Mouse (Mus musculus): ENCODE measurements at regions not wholly inside any gene's neighbourhood (a gene's known extent, or its start where the extent isn't known, plus 50 kb on each side); places are given as distances from the start of the nearest gene placed in this dataset.
"Not testable (repeated sequence)": the region's sequence is repeated elsewhere in the genome, so short reads cannot be mapped to it uniquely, and the experiment has no call there.

DNA sequence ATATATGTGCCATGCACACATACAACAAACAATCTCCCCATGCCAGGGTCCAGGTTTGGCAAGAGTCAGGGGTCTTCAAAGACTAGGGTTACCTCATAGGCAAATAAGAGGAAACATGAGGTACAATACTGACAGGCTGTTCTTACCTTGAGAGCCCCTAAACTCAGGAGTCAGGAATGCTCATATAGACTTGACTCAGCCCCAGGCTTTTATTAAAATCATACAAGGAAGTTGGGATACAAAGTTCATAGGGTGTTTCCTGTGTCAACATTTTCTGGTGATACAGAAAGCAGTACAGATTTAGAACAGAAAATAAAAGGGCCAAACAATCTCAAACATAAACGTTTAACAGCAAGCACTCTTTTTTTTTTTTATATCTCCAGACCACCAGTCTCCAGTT is 2102.4 kb upstream of the Aga start:
- no peak for DNase-seq (ENCODE audit: extremely low spot score in 1 of 2, low spot score in 1 of 2)

GRCm38 (mm10) chr8:51428443-51428842 is 2083.1 kb upstream of the Aga start:
- no peak for DNase-seq (ENCODE audit: extremely low spot score in 1 of 2, low spot score in 1 of 2)

- DNase-seq (ENCODE audit: extremely low spot score in 1 of 2, low spot score in 1 of 2) = no peak
These were observed 2082.7 kb upstream of the Aga start for GRCm38 (mm10) chr8:51428851-51429250.

DNA sequence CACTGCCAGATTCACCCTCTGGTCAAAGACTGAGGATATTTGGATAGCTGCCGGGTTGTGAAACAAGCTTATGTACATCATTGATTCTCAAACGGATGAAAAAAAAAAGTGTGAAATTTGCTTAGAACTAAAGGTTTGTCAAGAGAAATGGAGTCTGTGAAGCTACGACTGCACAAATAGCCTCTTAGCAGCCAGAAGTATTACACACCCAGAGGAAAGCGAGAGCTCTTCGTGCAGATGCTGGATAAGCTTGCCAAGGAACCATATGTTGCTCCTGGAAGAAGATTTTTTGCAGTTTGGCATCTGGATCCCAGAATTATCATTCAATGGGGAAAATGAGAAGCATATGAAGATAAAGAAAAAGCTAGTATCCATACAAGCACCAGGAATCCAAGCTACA is 2063.9 kb upstream of the Aga start:
- DNase-seq (ENCODE audit: extremely low spot score in 1 of 2, low spot score in 1 of 2) = peak; percentile 17 to 58

- DNase-seq (ENCODE audit: extremely low spot score in 1 of 2, low spot score in 1 of 2) = no peak
These were observed 2062.9 kb upstream of the Aga start for GRCm38 (mm10) chr8:51448600-51448999.

GRCm38 (mm10) chr8:51479406-51479805 is 2032.1 kb upstream of the Aga start:
- no peak for DNase-seq (ENCODE audit: extremely low spot score in 1 of 2, low spot score in 1 of 2)

- DNase-seq (ENCODE audit: extremely low spot score in 1 of 2, low spot score in 1 of 2) = no peak
These were observed 2009.0 kb upstream of the Aga start for GRCm38 (mm10) chr8:51502567-51502966.

GRCm38 (mm10) chr8:51523163-51523562 is 1988.4 kb upstream of the Aga start:
- DNase-seq (ENCODE audit: extremely low spot score in 1 of 2, low spot score in 1 of 2) = no peak

DNA sequence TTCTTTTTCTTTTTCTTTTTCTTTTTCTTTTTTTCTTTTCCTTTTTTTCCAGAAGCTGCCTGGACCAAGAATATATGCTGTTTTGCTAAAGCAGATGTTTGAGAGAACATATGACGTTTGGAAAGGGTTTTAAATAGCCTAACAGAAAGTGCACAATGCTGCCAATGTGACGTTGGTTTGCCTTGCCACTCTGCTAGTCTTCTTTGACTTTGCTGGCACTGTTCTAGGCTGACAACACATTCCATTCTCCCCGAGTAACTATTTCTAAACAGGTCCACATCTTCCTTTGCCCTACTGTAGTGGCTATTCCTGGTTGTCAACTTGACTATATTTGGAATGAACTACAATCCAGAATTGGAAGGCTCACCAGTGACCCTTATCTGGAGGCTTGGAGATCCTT is 1958.4 kb upstream of the Aga start:
- not testable (repeated sequence) for DNase-seq (ENCODE audit: extremely low spot score in 1 of 2, low spot score in 1 of 2)

All from frontal cortex, adult 2 months (tissue).